Mouse (Mus musculus) kidney, embryonic 15.5 days (tissue): ENCODE measurements around the gene Myo18b. TPM values are rescaled to one million over a fixed set of nuclear protein-coding genes. Genes with fewer than 3 reads are reported as not detected.

ENCODE experiments used
- ATAC-seq: fragments of 200-750 bp; cut with Nextera tagmentation; replicated peaks from 2 replicates; pipeline ENCODE4 v1.8.0; 2017; ENCODE audit warnings: moderate TSS enrichment; ENCODE audit not compliant: low FRiP score
- H3K27ac ChIP-seq: fragments of 300-500 bp; sonication (generic); 2 replicates; pipeline ENCODE4 v1.5.1; 2015; ENCODE audit warnings: mild to moderate bottlenecking, inconsistent platforms
- H3K27me3 ChIP-seq: fragments of 300-500 bp; sonication (generic); 2 replicates; pipeline ENCODE4 v1.6.1; 2015; ENCODE audit warnings: inconsistent platforms
- H3K36me3 ChIP-seq: fragments of 300-500 bp; sonication (generic); 2 replicates; pipeline ENCODE4 v1.6.1; 2015; ENCODE audit warnings: inconsistent platforms
- H3K4me1 ChIP-seq: fragments of 300-500 bp; sonication (generic); 2 replicates; pipeline ENCODE4 v1.6.1; 2015; ENCODE audit warnings: inconsistent platforms
- H3K4me2 ChIP-seq: fragments of 300-500 bp; sonication (generic); 2 replicates; pipeline ENCODE4 v1.6.1; 2015; ENCODE audit warnings: moderate library complexity, mild to moderate bottlenecking, inconsistent platforms
- H3K4me3 ChIP-seq: fragments of 300-500 bp; sonication (generic); replicated peaks from 2 replicates; pipeline ENCODE4 v1.5.1; 2015; ENCODE audit warnings: mild to moderate bottlenecking, inconsistent platforms
- H3K9ac ChIP-seq: fragments of 300-500 bp; sonication (generic); 2 replicates; pipeline ENCODE4 v1.6.1; 2015; ENCODE audit warnings: mild to moderate bottlenecking, inconsistent platforms
- H3K9me3 ChIP-seq: fragments of 300-500 bp; sonication (generic); replicated peaks from 2 replicates; pipeline ENCODE4 v1.6.1; 2016; ENCODE audit warnings: inconsistent platforms
- WGBS: fragments of 180-500 bp; shearing (Covaris S2); methylation state at CpG from one replicate; pipeline ENCODE4 v1.1.7; 2015; ENCODE audit warnings: mixed read lengths; 5-methylcytosine and 5-hydroxymethylcytosine counted together
- polyA plus RNA-seq: library from polyadenylated mRNA; unstranded; fragments of >200 nt; fragmentation: Nextera tagmentation; extraction: Ambion mirVana; gene quantifications from 2 replicates; pipeline ENCODE4 v1.2.1, GENCODE M21; 2015

The Myo18b gene
- 0.22 and 0.69 TPM in 2 replicates for polyA plus RNA-seq

- ATAC-seq = no peak
- Histone ChIP-seq H3K27me3 (no peaks in the 10 kb centered on the region), H3K9me3 (peaks cover 3% of the 10 kb centered on the region; the same call in 1 of the 2 replicates), H3K4me3 (no peak within 1 kb of the TSS), H3K9ac (no peak within 1 kb of the TSS), H3K4me1 (no peaks in the 10 kb centered on the region), H3K36me3 (no peaks in the 10 kb centered on the region), H3K4me2 (no peak within 1 kb of the TSS), H3K27ac (no peak within 1 kb of the TSS)
- WGBS = 77% methylated on average over 17 of the region's 17 CpGs
Measured at GRCm38 (mm10) chr5:112895674-112896654, at the start of gene Myo18b. Gene Myo18b (minus strand): TSS chr5:112896362.

GRCm38 (mm10) chr5:112945925-112946324 lies 49.8 kb upstream of the Myo18b start:
- WGBS = 53% methylated on average over 7 of the region's 7 CpGs
- peaks cover 18% of the 10 kb centered on the region for H3K4me1 ChIP-seq

GRCm38 (mm10) chr5:112942244-112942643 lies 46.1 kb upstream of the Myo18b start:
- H3K36me3 ChIP-seq = no peaks in the 10 kb centered on the region; the same call in 1 of the 2 replicates
- no peak overlapping the region for H3K4me3 ChIP-seq
- H3K4me1 ChIP-seq = peaks cover 18% of the 10 kb centered on the region
- H3K27me3 ChIP-seq = no peaks in the 10 kb centered on the region
- no peak for ATAC-seq
- no peak overlapping the region for H3K27ac ChIP-seq
- no peaks in the 10 kb centered on the region for H3K9me3 ChIP-seq
- WGBS = 60% methylated on average over 7 of the region's 7 CpGs
- no peak overlapping the region for H3K9ac ChIP-seq
- H3K4me2 ChIP-seq = no peak overlapping the region

More at GRCm38 (mm10) chr5:112945925-112946324, 49.8 kb upstream of the Myo18b start:
- Histone ChIP-seq H3K9ac (no peak overlapping the region), H3K9me3 (no peaks in the 10 kb centered on the region), H3K4me2 (no peak overlapping the region), H3K36me3 (no peaks in the 10 kb centered on the region; the same call in 1 of the 2 replicates), H3K4me3 (no peak overlapping the region), H3K27me3 (no peaks in the 10 kb centered on the region), H3K27ac (no peak overlapping the region)
- ATAC-seq = no peak

GRCm38 (mm10) chr5:112941001-112941400 lies 44.8 kb upstream of the Myo18b start:
- H3K4me2 ChIP-seq = no peak overlapping the region
- ATAC-seq = no peak
- H3K9me3 ChIP-seq = no peaks in the 10 kb centered on the region

GRCm38 (mm10) chr5:112936632-112937031 lies 40.5 kb upstream of the Myo18b start:
- Histone ChIP-seq H3K4me1 (0 out of 2 replicates have a peak, but pooled peaks cover 3% of the 10 kb centered on the region), H3K27me3 (no peaks in the 10 kb centered on the region), H3K27ac (no peak overlapping the region), H3K9me3 (no peaks in the 10 kb centered on the region), H3K36me3 (peaks cover 9% of the 10 kb centered on the region), H3K9ac (no peak overlapping the region), H3K4me2 (no peak overlapping the region), H3K4me3 (no peak overlapping the region)
- WGBS = 78% methylated on average over 10 of the region's 10 CpGs
- no peak for ATAC-seq

More at GRCm38 (mm10) chr5:112941001-112941400, 44.8 kb upstream of the Myo18b start:
- peaks cover 12% of the 10 kb centered on the region for H3K4me1 ChIP-seq
- H3K27ac ChIP-seq = no peak overlapping the region
- WGBS = 95% methylated on average over 12 of the region's 12 CpGs
- no peak overlapping the region for H3K4me3 ChIP-seq
- H3K9ac ChIP-seq = no peak overlapping the region
- H3K36me3 ChIP-seq = peaks cover under 1% of the 10 kb centered on the region
- no peaks in the 10 kb centered on the region for H3K27me3 ChIP-seq

- no peak for ATAC-seq
- no peak overlapping the region for H3K4me2 ChIP-seq
- no peak overlapping the region for H3K4me3 ChIP-seq
- H3K27me3 ChIP-seq = no peaks in the 10 kb centered on the region
- 0 out of 2 replicates have a peak, but pooled peaks cover 3% of the 10 kb centered on the region for H3K4me1 ChIP-seq
- no peaks in the 10 kb centered on the region for H3K9me3 ChIP-seq
- H3K9ac ChIP-seq = no peak overlapping the region
- 87% methylated on average over 8 of the region's 8 CpGs for WGBS
- H3K36me3 ChIP-seq = peaks cover 9% of the 10 kb centered on the region; the same call in 1 of the 2 replicates
- H3K27ac ChIP-seq = no peak overlapping the region
Measured at GRCm38 (mm10) chr5:112935436-112935835, 39.3 kb upstream of the Myo18b start.

- peaks cover 9% of the 10 kb centered on the region; the same call in 1 of the 2 replicates for H3K36me3 ChIP-seq
- 0 out of 2 replicates have a peak, but pooled peaks cover 10% of the 10 kb centered on the region for H3K4me1 ChIP-seq
- no peaks in the 10 kb centered on the region for H3K27me3 ChIP-seq
- H3K9me3 ChIP-seq = no peaks in the 10 kb centered on the region
- 80% methylated on average over 11 of the region's 11 CpGs for WGBS
- no peak overlapping the region for H3K9ac ChIP-seq
- H3K27ac ChIP-seq = no peak overlapping the region
- no peak for ATAC-seq
- H3K4me3 ChIP-seq = no peak overlapping the region
- H3K4me2 ChIP-seq = no peak overlapping the region
Measured at GRCm38 (mm10) chr5:112932878-112933567, 36.9 kb upstream of the Myo18b start.

- peaks cover 9% of the 10 kb centered on the region; the same call in 1 of the 2 replicates for H3K36me3 ChIP-seq
- no peak overlapping the region for H3K27ac ChIP-seq
- H3K4me3 ChIP-seq = no peak overlapping the region
- H3K9ac ChIP-seq = no peak overlapping the region
- H3K9me3 ChIP-seq = no peaks in the 10 kb centered on the region
- H3K4me1 ChIP-seq = peaks cover 13% of the 10 kb centered on the region
- H3K27me3 ChIP-seq = no peaks in the 10 kb centered on the region
- ATAC-seq = no peak
- WGBS = 74% methylated on average over 5 of the region's 5 CpGs
- H3K4me2 ChIP-seq = no peak overlapping the region
Measured at GRCm38 (mm10) chr5:112931901-112932300, 35.7 kb upstream of the Myo18b start.

GRCm38 (mm10) chr5:112928201-112928881 lies 32.2 kb upstream of the Myo18b start:
- Histone ChIP-seq H3K4me2 (no peak overlapping the region), H3K9ac (no peak overlapping the region), H3K27me3 (no peaks in the 10 kb centered on the region), H3K36me3 (0 out of 2 replicates have a peak, but pooled peaks cover 4% of the 10 kb centered on the region), H3K9me3 (no peaks in the 10 kb centered on the region), H3K4me1 (peaks cover 10% of the 10 kb centered on the region), H3K4me3 (no peak overlapping the region), H3K27ac (peak overlapping the region; percentile 45; the same call in 1 of the 2 replicates)
- WGBS = 38% methylated on average over 10 of the region's 10 CpGs
- ATAC-seq = 0 out of 2 replicates have a peak, but pooled peaks have one; percentile 43

GRCm38 (mm10) chr5:112925422-112925821 lies 29.3 kb upstream of the Myo18b start:
- H3K4me1 ChIP-seq = peaks cover 10% of the 10 kb centered on the region
- H3K4me3 ChIP-seq = no peak overlapping the region
- H3K9ac ChIP-seq = no peak overlapping the region
- ATAC-seq = no peak
- H3K9me3 ChIP-seq = no peaks in the 10 kb centered on the region
- H3K4me2 ChIP-seq = no peak overlapping the region
- H3K27me3 ChIP-seq = no peaks in the 10 kb centered on the region
- 0 out of 2 replicates have a peak, but pooled peaks cover 4% of the 10 kb centered on the region for H3K36me3 ChIP-seq
- 94% methylated on average over 5 of the region's 5 CpGs for WGBS
- no peak overlapping the region for H3K27ac ChIP-seq

GRCm38 (mm10) chr5:112924806-112925205 lies 28.6 kb upstream of the Myo18b start:
- WGBS = 82% methylated on average over 8 of the region's 8 CpGs
- Histone ChIP-seq H3K9me3 (no peaks in the 10 kb centered on the region), H3K36me3 (0 out of 2 replicates have a peak, but pooled peaks cover 4% of the 10 kb centered on the region), H3K4me3 (no peak overlapping the region), H3K27me3 (no peaks in the 10 kb centered on the region), H3K9ac (no peak overlapping the region), H3K4me1 (peaks cover 10% of the 10 kb centered on the region), H3K27ac (no peak overlapping the region), H3K4me2 (no peak overlapping the region)
- ATAC-seq = no peak
